Mouse (Mus musculus) kidney, embryonic 15.5 days (tissue): Measurements from ENCODE around the gene Bean1. TPM values are rescaled to one million over a fixed set of nuclear protein-coding genes. Genes with fewer than 3 reads are reported as not detected.

Experiments
- ATAC-seq: fragments of 200-750 bp; cut with Nextera tagmentation; replicated peaks from 2 replicates; pipeline ENCODE4 v1.8.0; 2017; ENCODE audit warnings: moderate TSS enrichment; ENCODE audit not compliant: low FRiP score
- H3K27ac ChIP-seq: fragments of 300-500 bp; sonication (generic); 2 replicates; pipeline ENCODE4 v1.5.1; 2015; ENCODE audit warnings: mild to moderate bottlenecking, inconsistent platforms
- H3K27me3 ChIP-seq: fragments of 300-500 bp; sonication (generic); 2 replicates; pipeline ENCODE4 v1.6.1; 2015; ENCODE audit warnings: inconsistent platforms
- H3K36me3 ChIP-seq: fragments of 300-500 bp; sonication (generic); 2 replicates; pipeline ENCODE4 v1.6.1; 2015; ENCODE audit warnings: inconsistent platforms
- H3K4me1 ChIP-seq: fragments of 300-500 bp; sonication (generic); 2 replicates; pipeline ENCODE4 v1.6.1; 2015; ENCODE audit warnings: inconsistent platforms
- H3K4me2 ChIP-seq: fragments of 300-500 bp; sonication (generic); 2 replicates; pipeline ENCODE4 v1.6.1; 2015; ENCODE audit warnings: moderate library complexity, mild to moderate bottlenecking, inconsistent platforms
- H3K4me3 ChIP-seq: fragments of 300-500 bp; sonication (generic); replicated peaks from 2 replicates; pipeline ENCODE4 v1.5.1; 2015; ENCODE audit warnings: mild to moderate bottlenecking, inconsistent platforms
- H3K9ac ChIP-seq: fragments of 300-500 bp; sonication (generic); 2 replicates; pipeline ENCODE4 v1.6.1; 2015; ENCODE audit warnings: mild to moderate bottlenecking, inconsistent platforms
- H3K9me3 ChIP-seq: fragments of 300-500 bp; sonication (generic); replicated peaks from 2 replicates; pipeline ENCODE4 v1.6.1; 2016; ENCODE audit warnings: inconsistent platforms
- WGBS: fragments of 180-500 bp; shearing (Covaris S2); methylation state at CpG from one replicate; pipeline ENCODE4 v1.1.7; 2015; ENCODE audit warnings: mixed read lengths; 5-methylcytosine and 5-hydroxymethylcytosine counted together
- polyA plus RNA-seq: library from polyadenylated mRNA; unstranded; fragments of >200 nt; fragmentation: Nextera tagmentation; extraction: Ambion mirVana; gene quantifications from 2 replicates; pipeline ENCODE4 v1.2.1, GENCODE M21; 2015

Bean1 gene
- polyA plus RNA-seq, 1 experiment from 2014 or later = 2.4 TPM

DNA sequence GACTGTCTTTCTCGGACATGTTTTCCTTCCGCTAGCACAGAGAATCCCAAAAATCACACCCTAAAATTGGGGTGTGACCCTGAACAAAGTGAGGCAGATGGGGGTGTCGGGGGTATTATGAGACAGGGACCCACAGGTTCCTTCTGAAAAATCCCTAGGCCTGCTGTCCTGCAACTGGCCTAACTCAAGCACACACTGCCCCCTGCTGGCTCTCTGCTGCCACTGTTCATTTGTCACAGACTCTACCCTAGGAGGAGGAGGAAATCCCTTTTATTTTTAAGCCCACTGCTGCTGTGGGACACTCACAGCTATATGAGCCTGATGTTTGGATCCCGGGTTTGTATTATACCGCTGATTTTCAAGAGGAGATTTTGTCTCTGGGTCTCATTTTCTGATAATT, 49.6 kb downstream of the Bean1 start:
- no peak overlapping the region for H3K4me3 ChIP-seq
- H3K36me3 ChIP-seq = peaks cover 11% of the 10 kb centered on the region; the same call in 1 of the 2 replicates
- no peak overlapping the region for H3K4me2 ChIP-seq
- no peaks in the 10 kb centered on the region for H3K4me1 ChIP-seq
- 41% methylated on average over 5 of the region's 5 CpGs for WGBS
- no peaks in the 10 kb centered on the region for H3K9me3 ChIP-seq
- no peak overlapping the region for H3K27ac ChIP-seq
- ATAC-seq = peak; percentile 64; the same call in 1 of the 2 replicates
- H3K9ac ChIP-seq = no peak overlapping the region
- H3K27me3 ChIP-seq = no peaks in the 10 kb centered on the region

- ATAC-seq = no peak
- no peaks in the 10 kb centered on the region for H3K27me3 ChIP-seq
These were observed 56.8 kb downstream of the Bean1 start for GRCm38 (mm10) chr8:104227048-104227447.

GRCm38 (mm10) chr8:104230377-104230776, 60.1 kb downstream of the Bean1 start:
- Histone ChIP-seq H3K4me3 (no peak overlapping the region), H3K27me3 (no peaks in the 10 kb centered on the region), H3K36me3 (peaks cover 99% of the 10 kb centered on the region), H3K9ac (no peak overlapping the region), H3K4me2 (no peak overlapping the region), H3K9me3 (no peaks in the 10 kb centered on the region), H3K27ac (no peak overlapping the region), H3K4me1 (no peaks in the 10 kb centered on the region)
- WGBS = 94% methylated on average over 9 of the region's 9 CpGs
- no peak for ATAC-seq

More at GRCm38 (mm10) chr8:104227048-104227447, 56.8 kb downstream of the Bean1 start:
- 80% methylated on average over 5 of the region's 5 CpGs for WGBS
- Histone ChIP-seq H3K9ac (no peak overlapping the region), H3K27ac (no peak overlapping the region), H3K36me3 (peaks cover 82% of the 10 kb centered on the region), H3K4me2 (no peak overlapping the region), H3K4me1 (no peaks in the 10 kb centered on the region), H3K4me3 (no peak overlapping the region), H3K9me3 (no peaks in the 10 kb centered on the region)

GRCm38 (mm10) chr8:104232039-104232438, 61.8 kb downstream of the Bean1 start:
- H3K4me1 ChIP-seq = no peaks in the 10 kb centered on the region
- no peak for ATAC-seq
- H3K4me3 ChIP-seq = no peak overlapping the region
- H3K9me3 ChIP-seq = no peaks in the 10 kb centered on the region
- H3K36me3 ChIP-seq = peaks cover 99% of the 10 kb centered on the region
- no peak overlapping the region for H3K27ac ChIP-seq
- H3K4me2 ChIP-seq = no peak overlapping the region
- no peak overlapping the region for H3K9ac ChIP-seq
- no peaks in the 10 kb centered on the region for H3K27me3 ChIP-seq
- 96% methylated on average over 4 of the region's 4 CpGs for WGBS

- 93% methylated on average over 5 of the region's 5 CpGs for WGBS
- H3K36me3 ChIP-seq = peaks cover 99% of the 10 kb centered on the region
These were observed 62.7 kb downstream of the Bean1 start for GRCm38 (mm10) chr8:104232919-104233318.

GRCm38 (mm10) chr8:104234573-104234972, 64.3 kb downstream of the Bean1 start:
- no peak overlapping the region for H3K4me3 ChIP-seq
- H3K36me3 ChIP-seq = peaks cover 99% of the 10 kb centered on the region
- no peak overlapping the region for H3K27ac ChIP-seq
- no peak overlapping the region for H3K9ac ChIP-seq
- H3K4me2 ChIP-seq = no peak overlapping the region
- 46% methylated on average over 6 of the region's 6 CpGs for WGBS
- ATAC-seq = 0 out of 2 replicates have a peak, but pooled peaks have one; percentile 25
- no peaks in the 10 kb centered on the region for H3K27me3 ChIP-seq
- no peaks in the 10 kb centered on the region for H3K9me3 ChIP-seq
- H3K4me1 ChIP-seq = no peaks in the 10 kb centered on the region

More at GRCm38 (mm10) chr8:104232919-104233318, 62.7 kb downstream of the Bean1 start:
- Histone ChIP-seq H3K4me3 (no peak overlapping the region), H3K4me1 (no peaks in the 10 kb centered on the region), H3K4me2 (no peak overlapping the region), H3K9me3 (no peaks in the 10 kb centered on the region), H3K27me3 (no peaks in the 10 kb centered on the region), H3K27ac (no peak overlapping the region), H3K9ac (no peak overlapping the region)
- no peak for ATAC-seq

DNA sequence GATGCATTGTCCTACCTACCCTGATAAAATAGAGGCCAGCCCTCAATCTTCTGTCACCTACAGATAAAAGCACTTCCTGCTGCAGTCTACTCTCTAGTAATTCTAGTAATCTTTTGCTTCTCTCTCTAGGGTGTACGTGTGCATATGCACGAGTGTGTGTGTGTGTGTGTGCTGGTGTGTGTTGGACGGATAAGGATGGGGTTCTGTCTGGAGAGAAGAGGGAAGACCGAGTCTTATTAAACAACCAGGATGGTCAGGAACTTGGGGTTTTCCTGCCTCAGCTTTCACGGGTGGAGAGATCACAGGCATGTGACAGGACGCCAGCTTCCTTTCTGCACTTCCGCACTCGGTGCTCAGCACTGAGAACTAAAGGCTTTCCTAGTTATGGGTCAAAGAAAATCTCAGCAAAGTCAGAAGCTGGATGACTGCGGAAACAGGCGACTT, 69.2 kb downstream of the Bean1 start:
- WGBS = 78% methylated on average over 10 of the region's 10 CpGs
- Histone ChIP-seq H3K36me3 (peaks cover 85% of the 10 kb centered on the region), H3K4me3 (no peak overlapping the region), H3K4me2 (no peak overlapping the region), H3K27me3 (no peaks in the 10 kb centered on the region), H3K9me3 (no peaks in the 10 kb centered on the region), H3K9ac (no peak overlapping the region), H3K4me1 (no peaks in the 10 kb centered on the region), H3K27ac (no peak overlapping the region)
- ATAC-seq = no peak

- no peaks in the 10 kb centered on the region for H3K9me3 ChIP-seq
- 66% methylated on average over 12 of the region's 12 CpGs for WGBS
- H3K27me3 ChIP-seq = no peaks in the 10 kb centered on the region
- H3K4me1 ChIP-seq = peaks cover 10% of the 10 kb centered on the region
- peaks cover 66% of the 10 kb centered on the region for H3K36me3 ChIP-seq
- no peak for ATAC-seq
- no peak overlapping the region for H3K9ac ChIP-seq
- no peak overlapping the region for H3K4me3 ChIP-seq
- H3K4me2 ChIP-seq = no peak overlapping the region
- H3K27ac ChIP-seq = no peak overlapping the region
These were observed 71.9 kb downstream of the Bean1 start for GRCm38 (mm10) chr8:104242038-104242644.

- 70% methylated on average over 4 of the region's 4 CpGs for WGBS
- no peaks in the 10 kb centered on the region for H3K27me3 ChIP-seq
These were observed 76.4 kb downstream of the Bean1 start for GRCm38 (mm10) chr8:104246621-104247020.

GRCm38 (mm10) chr8:104247054-104247907, 77.0 kb downstream of the Bean1 start:
- no peak for ATAC-seq
- 60% methylated on average over 22 of the region's 22 CpGs for WGBS
- peak overlapping the region; percentile 86 for H3K4me2 ChIP-seq
- H3K9ac ChIP-seq = peak overlapping the region; percentile 88
- H3K4me1 ChIP-seq = peaks cover 35% of the 10 kb centered on the region
- peak overlapping the region; percentile 97 for H3K4me3 ChIP-seq
- no peaks in the 10 kb centered on the region for H3K9me3 ChIP-seq
- no peaks in the 10 kb centered on the region for H3K27me3 ChIP-seq
- H3K27ac ChIP-seq = 0 out of 2 replicates have a peak overlapping the region, but pooled peaks have one; percentile 23
- peaks cover 20% of the 10 kb centered on the region for H3K36me3 ChIP-seq

More at GRCm38 (mm10) chr8:104246621-104247020, 76.4 kb downstream of the Bean1 start:
- peaks cover 27% of the 10 kb centered on the region for H3K36me3 ChIP-seq
- no peak overlapping the region for H3K4me3 ChIP-seq
- H3K27ac ChIP-seq = 0 out of 2 replicates have a peak overlapping the region, but pooled peaks have one; percentile 23
- no peak overlapping the region for H3K9ac ChIP-seq
- H3K4me2 ChIP-seq = 0 out of 2 replicates have a peak overlapping the region, but pooled peaks have one; percentile 86
- no peak for ATAC-seq
- H3K4me1 ChIP-seq = peaks cover 30% of the 10 kb centered on the region
- H3K9me3 ChIP-seq = no peaks in the 10 kb centered on the region

DNA sequence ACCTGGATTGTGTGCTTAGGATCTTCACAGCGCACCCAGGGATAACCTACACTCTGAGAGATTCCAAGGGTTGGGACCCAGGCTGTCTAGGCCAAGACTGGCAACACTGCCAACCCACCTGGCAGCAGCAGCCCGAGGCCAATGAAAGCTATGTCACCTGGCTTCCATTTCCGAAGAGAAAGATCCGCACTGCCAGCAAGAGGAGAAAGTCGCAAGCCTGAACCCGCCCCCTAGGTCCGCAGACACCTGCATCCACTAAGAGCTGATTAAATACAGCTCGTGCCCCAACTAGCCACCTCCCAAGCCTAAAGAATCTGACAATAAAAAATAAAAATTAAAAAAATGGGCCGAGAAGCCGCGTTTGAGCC, 77.7 kb downstream of the Bean1 start:
- Histone ChIP-seq H3K4me3 (peak overlapping the region; percentile 97), H3K36me3 (peaks cover 14% of the 10 kb centered on the region), H3K9ac (peak overlapping the region; percentile 88), H3K27ac (no peak overlapping the region; the same call in 1 of the 2 replicates), H3K9me3 (no peaks in the 10 kb centered on the region), H3K27me3 (no peaks in the 10 kb centered on the region), H3K4me2 (peak overlapping the region; percentile 86), H3K4me1 (peaks cover 35% of the 10 kb centered on the region)
- WGBS = 3% methylated on average over 11 of the region's 11 CpGs
- 0 out of 2 replicates have a peak, but pooled peaks have one; percentile 1 for ATAC-seq

DNA sequence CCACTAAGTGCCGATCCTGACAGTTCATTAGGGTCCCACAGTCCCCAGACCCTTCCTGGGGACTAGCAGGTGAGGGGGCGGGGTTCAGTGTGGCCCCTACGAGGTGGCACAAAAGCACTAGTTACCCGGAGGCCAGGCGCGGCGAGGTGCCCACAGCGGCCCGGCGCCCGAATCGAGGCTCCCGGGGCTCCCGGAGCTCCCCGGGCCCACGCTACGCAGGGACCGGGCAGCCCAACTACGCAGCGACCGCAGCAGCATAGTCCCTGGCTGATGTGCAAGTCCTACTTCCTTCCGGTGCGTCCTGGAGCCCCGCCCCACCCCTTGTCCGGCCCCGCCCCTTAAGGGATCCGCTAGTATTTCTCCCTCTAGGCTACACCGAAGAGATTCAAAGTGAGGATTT, 78.0 kb downstream of the Bean1 start, which contains the start of gene Tk2:
Gene Tk2 (minus strand): TSS at position 283 of the 400 bp plus-strand sequence.
- no peak within 1 kb of the TSS; the same call in 1 of the 2 replicates for H3K27ac ChIP-seq
- H3K9ac ChIP-seq = peak within 1 kb of the TSS; percentile 88
- peak within 1 kb of the TSS; percentile 86 for H3K4me2 ChIP-seq
- peaks cover 35% of the 10 kb centered on the region for H3K4me1 ChIP-seq
- ATAC-seq = peak; percentile 85
- peak within 1 kb of the TSS; percentile 97 for H3K4me3 ChIP-seq
- no peaks in the 10 kb centered on the region for H3K27me3 ChIP-seq
- WGBS = under 1% methylated on average over 28 of the region's 28 CpGs
- no peaks in the 10 kb centered on the region for H3K9me3 ChIP-seq
- H3K36me3 ChIP-seq = peaks cover 10% of the 10 kb centered on the region
